Mouse (Mus musculus) neural tube, embryonic 15.5 days (tissue): ENCODE data around the gene Etfrf1. TPM values are rescaled to one million over a fixed set of nuclear protein-coding genes. Genes with fewer than 3 reads are reported as not detected.

Experiments
- ATAC-seq: fragments of 200-750 bp; cut with Nextera tagmentation; 2 replicates; pipeline ENCODE4 v1.8.0; 2017; ENCODE audit warnings: mild to moderate bottlenecking, moderate TSS enrichment, moderate library complexity; ENCODE audit not compliant: low FRiP score
- H3K27ac ChIP-seq: fragments of 300-500 bp; sonication (generic); replicated peaks from 2 replicates; pipeline ENCODE4 v1.5.1; 2015; ENCODE audit warnings: mild to moderate bottlenecking, inconsistent platforms
- H3K27me3 ChIP-seq: fragments of 300-500 bp; sonication (generic); replicated peaks from 2 replicates; pipeline ENCODE4 v1.6.1; 2015; ENCODE audit warnings: inconsistent platforms
- H3K36me3 ChIP-seq: fragments of 300-500 bp; sonication (generic); 2 replicates; pipeline ENCODE4 v1.6.1; 2015; ENCODE audit warnings: inconsistent platforms
- H3K4me1 ChIP-seq: fragments of 300-500 bp; sonication (generic); 2 replicates; pipeline ENCODE4 v1.6.1; 2015; ENCODE audit warnings: inconsistent platforms
- H3K4me2 ChIP-seq: fragments of 300-500 bp; sonication (generic); 2 replicates; pipeline ENCODE4 v1.6.1; 2015; ENCODE audit warnings: inconsistent platforms, mild to moderate bottlenecking, moderate library complexity
- H3K4me3 ChIP-seq: fragments of 300-500 bp; sonication (generic); replicated peaks from 2 replicates; pipeline ENCODE4 v1.5.1; 2015; ENCODE audit warnings: mild to moderate bottlenecking, inconsistent platforms
- H3K9ac ChIP-seq: fragments of 300-500 bp; sonication (generic); replicated peaks from 2 replicates; pipeline ENCODE4 v1.6.1; 2015; ENCODE audit warnings: mild to moderate bottlenecking, inconsistent platforms
- H3K9me3 ChIP-seq: fragments of 300-500 bp; sonication (generic); replicated peaks from 2 replicates; pipeline ENCODE4 v1.6.1; 2016; ENCODE audit warnings: inconsistent platforms
- WGBS: fragments of 180-500 bp; shearing (Covaris S2); methylation state at CpG from one replicate; pipeline ENCODE4 v1.1.7; 2015; ENCODE audit warnings: mixed read lengths; 5-methylcytosine and 5-hydroxymethylcytosine counted together
- polyA plus RNA-seq: library from polyadenylated mRNA; unstranded; fragments of >200 nt; fragmentation: Nextera tagmentation; extraction: Ambion mirVana; gene quantifications from 2 replicates; pipeline ENCODE4 v1.2.1, GENCODE M21; 2015

Etfrf1 gene
- 24.0 and 24.4 TPM in 2 replicates for polyA plus RNA-seq

DNA sequence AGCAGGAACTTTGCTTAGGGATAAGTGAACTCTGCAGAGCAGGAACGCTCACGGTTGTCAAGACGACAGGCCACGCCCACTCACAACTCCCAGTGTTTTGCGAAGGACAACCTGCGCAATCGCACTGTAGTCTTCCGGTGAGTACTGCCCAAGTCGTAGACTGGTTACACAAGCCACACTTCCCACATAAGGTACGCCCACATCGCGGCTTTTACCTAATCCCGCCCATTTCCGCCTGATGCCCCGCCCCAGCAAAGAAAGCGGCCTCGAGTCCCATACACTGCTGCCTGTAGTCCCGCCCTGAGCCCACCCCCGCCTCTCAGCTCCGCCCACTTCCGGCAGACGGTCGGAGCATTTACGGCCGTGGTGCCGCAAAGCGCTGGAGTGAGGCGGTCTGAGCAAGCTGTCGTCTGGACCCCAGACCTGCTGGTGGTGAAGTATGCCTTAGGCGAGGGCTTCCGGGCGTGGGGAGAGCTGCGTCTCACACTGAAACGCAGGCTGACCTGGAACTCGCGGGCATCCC lies at the start of gene Etfrf1, which contains the start of gene Casc1:
Gene Etfrf1, plus strand, starts transcription at position 319 of the 523 bp plus-strand sequence.
Gene Casc1, minus strand, starts transcription at position 190 of the 523 bp plus-strand sequence.
- ATAC-seq = peak; percentile 100
- Histone ChIP-seq H3K36me3 (no peaks in the 10 kb centered on the region), H3K9me3 (no peaks in the 10 kb centered on the region), H3K27ac (peak within 1 kb of the TSS; percentile 97), H3K27me3 (no peaks in the 10 kb centered on the region), H3K4me3 (peak within 1 kb of the TSS; percentile 81), H3K4me2 (peak within 1 kb of the TSS; percentile 79), H3K4me1 (peaks cover 15% of the 10 kb centered on the region), H3K9ac (peak within 1 kb of the TSS; percentile 90)
- under 1% methylated on average over 36 of the region's 36 CpGs for WGBS

DNA sequence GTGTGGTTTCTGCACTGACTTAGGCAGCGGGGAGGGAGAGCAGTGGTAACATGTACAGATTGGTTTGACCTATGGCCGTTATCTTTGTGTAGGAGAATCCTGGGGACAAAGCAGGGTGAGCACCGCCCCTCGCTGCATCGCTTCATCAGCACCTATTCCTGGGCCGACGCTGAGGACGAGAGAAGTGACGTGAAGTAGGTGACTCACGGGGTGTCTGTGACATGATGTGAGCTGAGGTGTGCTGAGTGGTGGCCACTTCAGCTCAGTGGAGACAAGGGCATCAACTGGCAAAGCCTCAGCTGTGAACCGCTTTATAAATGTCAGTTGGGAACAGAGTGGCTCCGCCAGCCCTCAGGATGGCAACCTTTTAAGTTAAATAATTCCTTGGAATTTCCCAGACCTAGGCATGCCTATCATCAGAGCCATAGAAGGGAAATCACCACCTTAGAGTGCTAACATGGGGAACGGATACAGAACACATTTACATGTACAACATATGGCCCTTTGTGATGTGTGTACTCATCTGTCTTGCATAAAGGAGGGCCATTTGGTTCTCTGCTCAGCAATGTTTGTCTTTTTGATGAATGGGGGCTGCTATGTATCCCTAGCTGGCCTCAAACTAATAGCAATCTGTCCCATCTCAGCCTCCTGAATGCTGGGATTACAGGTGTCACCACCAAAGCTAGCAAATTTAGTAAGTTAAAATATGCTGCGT lies 38.9 kb upstream of the Etfrf1 start:
- Histone ChIP-seq H3K9me3 (no peaks in the 10 kb centered on the region), H3K36me3 (no peaks in the 10 kb centered on the region), H3K4me1 (peaks cover 17% of the 10 kb centered on the region), H3K4me2 (no peak overlapping the region), H3K27ac (no peak overlapping the region), H3K4me3 (no peak overlapping the region), H3K27me3 (peaks cover 23% of the 10 kb centered on the region), H3K9ac (no peak overlapping the region)
- ATAC-seq = no peak
- WGBS = 74% methylated on average over 14 of the region's 14 CpGs

- 15% methylated on average over 10 of the region's 11 CpGs for WGBS
- no peaks in the 10 kb centered on the region for H3K9me3 ChIP-seq
- H3K9ac ChIP-seq = no peak overlapping the region
- no peak overlapping the region for H3K4me3 ChIP-seq
- H3K36me3 ChIP-seq = no peaks in the 10 kb centered on the region
- peaks cover 17% of the 10 kb centered on the region for H3K4me1 ChIP-seq
- ATAC-seq = peak; percentile 53; the same call in 1 of the 2 replicates
- H3K4me2 ChIP-seq = no peak overlapping the region; the same call in 1 of the 2 replicates
- H3K27ac ChIP-seq = no peak overlapping the region
- H3K27me3 ChIP-seq = peaks cover 23% of the 10 kb centered on the region
These were observed 37.1 kb upstream of the Etfrf1 start for GRCm38 (mm10) chr6:145173781-145174191.

GRCm38 (mm10) chr6:145175571-145175981 lies 35.4 kb upstream of the Etfrf1 start:
- no peaks in the 10 kb centered on the region for H3K36me3 ChIP-seq
- WGBS = 29% methylated on average over 9 of the region's 9 CpGs
- H3K4me1 ChIP-seq = peaks cover 17% of the 10 kb centered on the region
- no peak overlapping the region for H3K4me2 ChIP-seq
- peaks cover 23% of the 10 kb centered on the region for H3K27me3 ChIP-seq
- ATAC-seq = no peak
- H3K9ac ChIP-seq = no peak overlapping the region
- no peaks in the 10 kb centered on the region for H3K9me3 ChIP-seq
- H3K4me3 ChIP-seq = no peak overlapping the region
- no peak overlapping the region for H3K27ac ChIP-seq

GRCm38 (mm10) chr6:145176474-145176873 lies 34.5 kb upstream of the Etfrf1 start:
- Histone ChIP-seq H3K27me3 (peaks cover 23% of the 10 kb centered on the region), H3K4me2 (no peak overlapping the region), H3K4me1 (peaks cover 17% of the 10 kb centered on the region), H3K9me3 (no peaks in the 10 kb centered on the region), H3K27ac (no peak overlapping the region), H3K36me3 (no peaks in the 10 kb centered on the region), H3K4me3 (no peak overlapping the region), H3K9ac (no peak overlapping the region)
- 50% methylated on average over 10 of the region's 10 CpGs for WGBS
- no peak for ATAC-seq

- no peaks in the 10 kb centered on the region for H3K36me3 ChIP-seq
- H3K4me3 ChIP-seq = no peak overlapping the region
- ATAC-seq = no peak
- H3K4me1 ChIP-seq = peaks cover 8% of the 10 kb centered on the region
- H3K27ac ChIP-seq = no peak overlapping the region
- WGBS = 25% methylated on average over 6 of the region's 6 CpGs
- no peak overlapping the region for H3K9ac ChIP-seq
- H3K9me3 ChIP-seq = no peaks in the 10 kb centered on the region
- no peak overlapping the region for H3K4me2 ChIP-seq
- H3K27me3 ChIP-seq = peaks cover 21% of the 10 kb centered on the region
These were observed 31.3 kb upstream of the Etfrf1 start for GRCm38 (mm10) chr6:145179665-145180064.

- Histone ChIP-seq H3K27ac (no peak overlapping the region), H3K27me3 (no peaks in the 10 kb centered on the region), H3K4me1 (no peaks in the 10 kb centered on the region), H3K9me3 (no peaks in the 10 kb centered on the region), H3K9ac (no peak overlapping the region), H3K4me3 (no peak overlapping the region), H3K36me3 (no peaks in the 10 kb centered on the region), H3K4me2 (no peak overlapping the region)
- 84% methylated on average over 8 of the region's 8 CpGs for WGBS
- no peak for ATAC-seq
These were observed 28.9 kb upstream of the Etfrf1 start for GRCm38 (mm10) chr6:145182044-145182443.

- 100% methylated on average over 1 of the region's 1 CpGs for WGBS
These were observed 24.8 kb upstream of the Etfrf1 start for GRCm38 (mm10) chr6:145186096-145186495.

GRCm38 (mm10) chr6:145187093-145188088 lies 23.5 kb upstream of the Etfrf1 start:
- H3K4me2 ChIP-seq = peak overlapping the region; percentile 49
- peak overlapping the region; percentile 77 for H3K27ac ChIP-seq
- peak overlapping the region; percentile 42; the same call in 1 of the 2 replicates for H3K9ac ChIP-seq

More at GRCm38 (mm10) chr6:145186096-145186495, 24.8 kb upstream of the Etfrf1 start:
- Histone ChIP-seq H3K9ac (no peak overlapping the region), H3K4me1 (no peaks in the 10 kb centered on the region), H3K4me2 (no peak overlapping the region), H3K9me3 (no peaks in the 10 kb centered on the region), H3K27ac (no peak overlapping the region), H3K36me3 (no peaks in the 10 kb centered on the region), H3K4me3 (no peak overlapping the region), H3K27me3 (no peaks in the 10 kb centered on the region)
- ATAC-seq = no peak

GRCm38 (mm10) chr6:145193038-145193437 lies 17.9 kb upstream of the Etfrf1 start:
- Histone ChIP-seq H3K4me3 (no peak overlapping the region), H3K9ac (no peak overlapping the region), H3K4me1 (no peaks in the 10 kb centered on the region), H3K27ac (no peak overlapping the region), H3K9me3 (no peaks in the 10 kb centered on the region), H3K27me3 (no peaks in the 10 kb centered on the region), H3K36me3 (no peaks in the 10 kb centered on the region), H3K4me2 (no peak overlapping the region)
- WGBS = 90% methylated on average over 3 of the region's 3 CpGs
- ATAC-seq = no peak

More at GRCm38 (mm10) chr6:145187093-145188088, 23.5 kb upstream of the Etfrf1 start:
- H3K9me3 ChIP-seq = no peaks in the 10 kb centered on the region
- no peaks in the 10 kb centered on the region for H3K36me3 ChIP-seq
- 60% methylated on average over 27 of the region's 27 CpGs for WGBS
- H3K4me3 ChIP-seq = peak overlapping the region; percentile 27
- H3K27me3 ChIP-seq = no peaks in the 10 kb centered on the region
- ATAC-seq = peak; percentile 82
- no peaks in the 10 kb centered on the region for H3K4me1 ChIP-seq

GRCm38 (mm10) chr6:145193446-145193845 lies 17.5 kb upstream of the Etfrf1 start:
- H3K9ac ChIP-seq = no peak overlapping the region
- H3K4me2 ChIP-seq = no peak overlapping the region
- no peak overlapping the region for H3K4me3 ChIP-seq
- H3K36me3 ChIP-seq = no peaks in the 10 kb centered on the region
- ATAC-seq = no peak
- WGBS = 84% methylated on average over 11 of the region's 11 CpGs
- H3K9me3 ChIP-seq = no peaks in the 10 kb centered on the region
- no peak overlapping the region for H3K27ac ChIP-seq
- H3K27me3 ChIP-seq = no peaks in the 10 kb centered on the region
- H3K4me1 ChIP-seq = no peaks in the 10 kb centered on the region
